Mouse (Mus musculus) cerebellum, adult 2 months (tissue): Measurements from ENCODE around the gene U2af2. TPM values are rescaled to one million over a fixed set of nuclear protein-coding genes. Genes with fewer than 3 reads are reported as not detected.
A peak's percentile ranks its signal among the peaks of the same experiment; 100 is the strongest.

Experiments used
- DNase-seq, 2 experiments: peaks; one replicate each; pipeline ENCODE4 v3.0.0; 2021
- H3K27ac ChIP-seq: fragments of 200-500 bp; 2 replicates; pipeline ENCODE4 v1.5.1; 2012; ENCODE audit warnings: low read length, control low read depth, inconsistent platforms; ENCODE audit not compliant: insufficient read depth
- H3K27me3 ChIP-seq: fragments of 200-500 bp; 2 replicates; pipeline ENCODE4 v1.6.1; 2012; ENCODE audit warnings: inconsistent platforms, mild to moderate bottlenecking, low read length, moderate library complexity; ENCODE audit not compliant: control insufficient read depth, insufficient read depth
- H3K4me1 ChIP-seq: fragments of 200-500 bp; 2 replicates; pipeline ENCODE4 v1.6.1; 2011; ENCODE audit warnings: low read length; ENCODE audit not compliant: control insufficient read depth, insufficient read depth
- H3K4me3 ChIP-seq: fragments of 200-500 bp; replicated peaks from 2 replicates; pipeline ENCODE3; 2011; ENCODE audit warnings: mild to moderate bottlenecking, low read depth, low read length, control low read depth; ENCODE audit not compliant: insufficient read depth
- CTCF ChIP-seq: fragments of 200-500 bp; IDR thresholded peaks from 2 replicates; pipeline ENCODE4 v1.5.1; 2011; ENCODE audit warnings: low read depth, mild to moderate bottlenecking, control low read depth, low read length, moderate library complexity, borderline replicate concordance; ENCODE audit not compliant: insufficient read depth
- POLR2A ChIP-seq: fragments of 200-500 bp; IDR thresholded peaks from 2 replicates; pipeline ENCODE4 v1.6.1; 2011; ENCODE audit warnings: low read length, control low read depth, borderline replicate concordance; ENCODE audit not compliant: insufficient read depth
- WGBS: fragments of 180-500 bp; shearing (Covaris S2); methylation state at CpG from one replicate; pipeline ENCODE4 v1.1.7; 2018; 5-methylcytosine and 5-hydroxymethylcytosine counted together
- polyA plus RNA-seq: library from polyadenylated mRNA; depleted of rRNA; stranded (reverse); fragments of >200 nt; gene quantifications from 2 replicates; pipeline ENCODE4 v1.2.3, GENCODE M21; 2012

Gene U2af2
- polyA plus RNA-seq, 1 experiment: 196 TPM

DNA sequence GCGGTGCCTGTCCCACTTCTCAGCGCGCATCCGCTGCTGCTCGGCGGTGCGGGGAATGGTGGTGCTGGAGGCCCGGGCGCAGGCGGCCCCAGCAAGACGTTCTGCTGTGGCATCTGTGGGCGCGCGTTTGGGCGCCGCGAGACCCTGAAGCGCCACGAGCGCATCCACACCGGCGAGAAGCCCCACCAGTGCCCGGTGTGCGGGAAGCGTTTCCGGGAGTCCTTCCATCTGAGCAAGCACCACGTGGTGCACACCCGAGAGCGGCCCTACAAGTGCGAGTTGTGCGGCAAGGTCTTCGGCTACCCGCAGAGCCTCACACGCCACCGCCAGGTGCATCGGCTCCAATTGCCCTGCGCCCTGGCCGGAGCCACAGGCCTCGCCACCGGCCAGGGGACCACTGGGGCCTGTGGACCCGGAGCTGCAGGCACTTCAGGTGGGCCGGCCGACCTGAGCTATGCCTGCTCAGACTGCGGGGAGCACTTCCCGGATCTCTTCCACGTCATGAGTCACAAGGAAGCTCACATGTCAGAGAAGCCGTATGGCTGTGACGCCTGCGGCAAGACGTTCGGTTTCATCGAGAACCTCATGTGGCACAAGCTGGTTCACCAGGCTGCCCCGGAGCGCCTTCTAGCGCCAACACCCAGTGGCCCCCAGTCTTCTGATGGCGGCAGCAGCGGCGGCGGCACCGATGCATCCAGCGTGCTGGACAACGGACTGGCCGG is 31.2 kb upstream of the U2af2 start:
- WGBS: 90% methylated on average over 63 of the region's 63 CpGs
- Histone ChIP-seq H3K4me1 (no peaks in the 10 kb centered on the region), H3K4me3 (no peak overlapping the region), H3K27me3 (no peaks in the 10 kb centered on the region), H3K27ac (no peak overlapping the region)
- no peak for TF ChIP-seq CTCF
- no peak for TF ChIP-seq POLR2A
- DNase-seq: no peak

DNA sequence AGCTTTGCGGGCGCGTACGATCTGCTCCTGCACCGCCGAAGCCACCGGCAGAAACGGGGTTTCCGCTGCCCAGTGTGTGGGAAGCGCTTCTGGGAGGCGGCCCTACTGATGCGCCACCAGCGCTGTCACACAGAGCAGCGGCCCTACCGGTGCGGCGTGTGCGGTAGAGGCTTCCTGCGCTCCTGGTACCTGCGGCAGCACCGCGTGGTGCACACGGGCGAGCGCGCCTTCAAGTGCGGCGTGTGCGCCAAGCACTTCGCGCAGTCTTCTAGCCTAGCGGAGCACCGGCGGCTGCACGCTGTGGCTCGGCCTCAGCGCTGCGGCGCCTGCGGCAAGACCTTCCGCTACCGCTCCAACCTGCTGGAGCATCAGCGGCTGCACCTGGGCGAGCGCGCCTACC is 30.4 kb upstream of the U2af2 start:
- 90% methylated on average over 46 of the region's 46 CpGs for WGBS
- H3K27me3 ChIP-seq: no peaks in the 10 kb centered on the region
- TF ChIP-seq CTCF: no peak
- no peak for TF ChIP-seq POLR2A

DNA sequence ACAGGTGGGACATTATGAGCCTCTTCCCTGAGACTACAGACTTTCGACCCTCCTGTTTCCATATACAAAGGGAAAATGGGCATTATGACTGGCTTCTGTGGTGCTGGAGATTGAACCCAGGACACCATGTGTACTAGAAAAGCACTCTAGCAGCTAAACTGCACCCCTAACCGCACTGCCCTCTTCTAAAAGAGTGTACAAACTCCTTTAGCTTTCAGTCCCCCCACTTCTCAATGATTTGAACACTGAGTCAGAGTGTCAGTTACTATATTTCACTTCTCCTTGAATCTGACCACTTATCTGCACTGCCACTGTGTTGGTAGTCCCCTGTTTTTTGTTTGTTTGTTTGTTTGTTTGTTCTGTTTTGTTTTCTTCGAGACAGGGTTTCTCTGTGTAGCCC is 28.1 kb upstream of the U2af2 start, which contains the start of gene 4632433K11Rik:
4632433K11Rik (plus strand) TSS at position 301 of the 400 bp plus-strand sequence.
- no peak for DNase-seq
- no peak for TF ChIP-seq POLR2A
- TF ChIP-seq CTCF: no peak
- Histone ChIP-seq H3K27ac (no peak within 1 kb of the TSS), H3K27me3 (no peaks in the 10 kb centered on the region), H3K4me1 (no peaks in the 10 kb centered on the region), H3K4me3 (no peak within 1 kb of the TSS)
- 95% methylated on average over 3 of the region's 3 CpGs for WGBS

More for the DNA sequence above, 30.4 kb upstream of the U2af2 start:
- Histone ChIP-seq H3K27ac (no peak overlapping the region), H3K4me3 (no peak overlapping the region), H3K4me1 (no peaks in the 10 kb centered on the region)
- DNase-seq: no peak

DNA sequence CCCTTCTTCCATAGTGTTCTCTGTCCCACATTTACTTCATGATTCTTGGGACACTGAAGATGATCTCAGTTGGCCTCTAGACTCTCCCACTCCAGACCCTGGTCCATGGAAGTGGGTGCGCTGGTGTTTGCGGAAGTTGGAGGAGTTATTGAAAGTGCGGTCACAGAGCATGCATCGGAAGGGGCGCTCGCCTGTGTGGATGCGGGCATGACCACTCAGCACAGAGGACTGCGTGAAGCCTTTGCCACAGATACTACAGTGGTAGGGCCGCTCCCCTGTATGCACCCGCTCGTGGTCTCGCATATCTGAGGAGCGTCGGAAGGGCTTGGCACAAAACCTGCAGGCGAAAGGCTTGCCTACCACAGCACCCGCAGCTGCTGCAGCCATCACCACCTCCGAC is 26.3 kb upstream of the U2af2 start:
- no peak for DNase-seq
- WGBS: 95% methylated on average over 17 of the region's 17 CpGs
- H3K27ac ChIP-seq: no peak overlapping the region
- H3K27me3 ChIP-seq: no peaks in the 10 kb centered on the region
- H3K4me3 ChIP-seq: no peak overlapping the region
- H3K4me1 ChIP-seq: no peaks in the 10 kb centered on the region
- TF ChIP-seq POLR2A (no peak), CTCF (no peak)

DNA sequence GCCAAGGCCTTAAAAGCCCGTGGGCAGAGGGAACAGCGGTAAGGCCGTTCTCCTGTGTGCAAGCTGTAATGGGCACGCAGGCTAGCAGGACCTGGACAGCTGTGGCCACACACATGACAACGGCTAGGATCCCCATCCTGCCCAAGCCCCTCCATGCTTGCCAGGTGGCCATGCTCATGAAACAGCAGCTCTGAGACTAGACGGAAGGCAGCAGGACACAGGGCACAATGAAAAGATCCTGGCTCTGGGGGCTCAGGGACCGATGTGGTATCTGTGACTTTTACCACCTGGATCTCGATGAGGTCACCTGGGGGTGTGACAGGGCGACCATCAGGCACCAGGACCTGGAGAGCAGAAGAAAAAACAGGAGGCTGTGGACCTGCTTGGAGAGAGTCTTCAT is 25.8 kb upstream of the U2af2 start:
- Histone ChIP-seq H3K4me1 (no peaks in the 10 kb centered on the region), H3K4me3 (no peak overlapping the region), H3K27me3 (no peaks in the 10 kb centered on the region), H3K27ac (no peak overlapping the region)
- TF ChIP-seq CTCF: no peak
- TF ChIP-seq POLR2A: no peak
- WGBS: 94% methylated on average over 9 of the region's 9 CpGs
- no peak for DNase-seq

DNA sequence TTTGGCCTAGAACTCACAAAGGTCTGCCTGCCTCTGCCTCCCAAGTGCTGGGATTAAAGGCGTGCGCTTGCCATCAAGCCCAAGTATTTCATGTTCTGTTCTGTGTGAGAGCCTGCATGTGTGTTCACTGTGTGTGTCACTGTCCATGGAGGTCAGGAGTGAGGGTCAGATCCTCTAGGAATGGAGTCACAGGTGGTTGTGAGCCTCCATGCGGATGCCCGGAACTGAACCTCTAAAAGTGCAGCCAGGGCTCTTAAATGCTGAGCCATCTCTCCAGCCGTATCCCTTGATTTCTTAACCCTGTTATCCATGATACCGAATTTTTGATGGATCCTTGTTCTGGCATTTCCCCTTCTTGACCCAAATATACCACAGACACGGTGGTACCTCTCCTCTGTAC is 24.9 kb upstream of the U2af2 start:
- DNase-seq: no peak
- TF ChIP-seq CTCF (no peak), POLR2A (no peak)
- WGBS: 93% methylated on average over 7 of the region's 7 CpGs
- Histone ChIP-seq H3K27ac (no peak overlapping the region), H3K27me3 (no peaks in the 10 kb centered on the region), H3K4me1 (no peaks in the 10 kb centered on the region), H3K4me3 (no peak overlapping the region)

DNA sequence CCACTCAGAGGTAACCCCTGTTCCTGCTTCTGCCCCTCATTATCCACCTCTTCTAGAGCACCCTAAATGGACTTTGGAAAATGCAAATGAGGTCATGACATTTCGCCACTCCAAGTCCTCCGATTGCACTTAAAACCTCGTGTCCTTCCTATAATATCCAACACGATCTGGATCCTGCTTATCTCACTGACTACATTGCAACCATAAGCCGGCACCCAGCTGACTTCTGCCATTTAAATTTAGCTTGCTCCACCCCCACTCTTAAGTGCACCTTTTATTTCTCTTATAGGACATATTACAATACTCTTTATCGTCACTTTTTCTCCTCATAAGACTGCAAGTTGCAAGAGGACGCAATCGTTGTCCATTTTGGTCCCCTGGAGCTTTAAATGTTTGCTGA is 24.5 kb upstream of the U2af2 start:
- Histone ChIP-seq H3K4me1 (no peaks in the 10 kb centered on the region), H3K4me3 (peak overlapping the region; percentile 82), H3K27me3 (no peaks in the 10 kb centered on the region), H3K27ac (no peak overlapping the region; the same call in 1 of the 2 replicates)
- no peak for DNase-seq
- TF ChIP-seq POLR2A (no peak), CTCF (no peak)
- 84% methylated on average over 8 of the region's 8 CpGs for WGBS

DNA sequence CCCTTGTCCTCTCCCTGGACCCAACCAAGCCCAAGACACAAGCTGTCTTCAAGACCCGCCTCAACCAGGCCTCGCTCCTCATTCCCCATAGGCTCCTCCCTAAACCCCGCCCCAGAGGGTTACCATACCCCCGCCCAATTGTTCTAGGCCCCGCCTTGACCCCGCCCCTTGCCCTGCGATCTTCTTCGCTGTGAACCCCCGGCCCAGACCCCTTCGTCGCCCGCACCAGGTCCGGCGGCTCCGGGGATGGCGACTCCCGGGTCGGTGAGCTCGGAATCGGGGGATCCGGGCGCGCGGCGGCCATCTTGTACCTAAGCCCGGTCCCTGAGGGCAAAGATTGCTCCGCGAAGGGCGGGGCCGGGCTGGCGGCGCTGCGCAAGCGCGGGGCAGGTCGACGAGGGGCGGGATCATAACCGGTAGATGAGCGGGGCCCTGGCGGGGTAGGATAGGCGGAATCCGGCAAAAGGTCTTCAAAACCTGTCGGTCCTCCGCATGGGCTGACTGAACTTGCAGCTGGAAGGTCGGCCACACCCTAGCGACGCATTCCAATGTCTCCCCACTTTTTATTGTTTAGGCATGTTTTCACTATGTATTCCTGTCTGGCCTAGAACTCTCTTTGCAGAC is 23.7 kb upstream of the U2af2 start, which contains the start of gene Zfp784:
Zfp784 (minus strand) TSS at position 338 of the 624 bp plus-strand sequence.
- 2% methylated on average over 48 of the region's 48 CpGs for WGBS

More for the DNA sequence above, 23.7 kb upstream of the U2af2 start, which contains the start of gene Zfp784:
- Histone ChIP-seq H3K4me1 (no peaks in the 10 kb centered on the region), H3K27ac (peak within 1 kb of the TSS; percentile 94), H3K27me3 (no peaks in the 10 kb centered on the region), H3K4me3 (peak within 1 kb of the TSS; percentile 82)
- TF ChIP-seq CTCF: no peak
- peak; percentile 72 for TF ChIP-seq POLR2A
- DNase-seq: peak; percentile 92 to 96
